Mouse (Mus musculus) brain, embryonic 14.5 days (tissue): Measurements from ENCODE around the gene Cwc22.

Experiments
- CTCF ChIP-seq: fragments of 200-500 bp; IDR thresholded peaks from 2 replicates; pipeline ENCODE4 v1.5.1; 2012; ENCODE audit warnings: inconsistent platforms, mild to moderate bottlenecking, moderate library complexity, borderline replicate concordance; ENCODE audit not compliant: insufficient read depth, insufficient read length; ENCODE audit errors: extremely low read depth
- POLR2A ChIP-seq: fragments of 200-500 bp; IDR thresholded peaks from 2 replicates; pipeline ENCODE4 v1.6.1; 2012; ENCODE audit warnings: mild to moderate bottlenecking, inconsistent platforms, borderline replicate concordance; ENCODE audit not compliant: poor library complexity, insufficient read depth, insufficient read length, severe bottlenecking; ENCODE audit errors: extremely low read depth

- TF ChIP-seq POLR2A, result no peak
- no peak for TF ChIP-seq CTCF
Measured at GRCm38 (mm10) chr2:77924003-77924402, 22.2 kb downstream of the Cwc22 start.
